Mouse (Mus musculus) embryonic facial prominence, embryonic 12.5 days (tissue): ENCODE data around the gene Cacybp. TPM values are rescaled to one million over a fixed set of nuclear protein-coding genes. Genes with fewer than 3 reads are reported as not detected.

ENCODE experiments used
- ATAC-seq: fragments of 200-750 bp; cut with Nextera tagmentation; 2 replicates; pipeline ENCODE4 v1.8.0; 2017; ENCODE audit not compliant: insufficient number of reproducible peaks, insufficient read depth, low FRiP score, low TSS enrichment
- H3K27ac ChIP-seq: fragments of 300-500 bp; sonication (generic); 2 replicates; pipeline ENCODE4 v1.5.1; 2016; ENCODE audit warnings: mild to moderate bottlenecking
- H3K27me3 ChIP-seq: fragments of 300-500 bp; sonication (generic); 2 replicates; pipeline ENCODE4 v1.6.1; 2016; ENCODE audit warnings: mild to moderate bottlenecking, moderate library complexity
- H3K36me3 ChIP-seq: fragments of 300-500 bp; sonication (generic); 2 replicates; pipeline ENCODE4 v1.6.1; 2016; ENCODE audit warnings: mild to moderate bottlenecking
- H3K4me1 ChIP-seq: fragments of 300-500 bp; sonication (generic); 2 replicates; pipeline ENCODE4 v1.6.1; 2016
- H3K4me2 ChIP-seq: fragments of 300-500 bp; sonication (generic); replicated peaks from 2 replicates; pipeline ENCODE4 v1.6.1; 2016; ENCODE audit warnings: mild to moderate bottlenecking, moderate library complexity
- H3K4me3 ChIP-seq: fragments of 300-500 bp; sonication (generic); 2 replicates; pipeline ENCODE4 v1.5.1; 2016; ENCODE audit warnings: mild to moderate bottlenecking
- H3K9ac ChIP-seq: fragments of 300-500 bp; sonication (generic); 2 replicates; pipeline ENCODE4 v1.6.1; 2016; ENCODE audit warnings: mild to moderate bottlenecking, moderate library complexity
- H3K9me3 ChIP-seq: fragments of 300-500 bp; sonication (generic); 2 replicates; pipeline ENCODE4 v1.6.1; 2016; ENCODE audit warnings: mild to moderate bottlenecking, moderate library complexity
- WGBS: fragments of 180-500 bp; shearing (Covaris S2); methylation state at CpG from one replicate; pipeline ENCODE4 v1.1.7; 2016; 5-methylcytosine and 5-hydroxymethylcytosine counted together
- polyA plus RNA-seq: library from polyadenylated mRNA; unstranded; fragments of >200 nt; fragmentation: Nextera tagmentation; extraction: Ambion mirVana; gene quantifications from 2 replicates; pipeline ENCODE4 v1.2.1, GENCODE M21; 2016

Gene Cacybp
- polyA plus RNA-seq, 1 experiment from 2014 or later, result 234 TPM

GRCm38 (mm10) chr1:160158190-160158589 is 54.5 kb downstream of the Cacybp start:
- no peak overlapping the region for H3K9ac ChIP-seq
- no peaks in the 10 kb centered on the region for H3K36me3 ChIP-seq
- no peaks in the 10 kb centered on the region for H3K9me3 ChIP-seq
- no peaks in the 10 kb centered on the region for H3K27me3 ChIP-seq
- H3K27ac ChIP-seq, result no peak overlapping the region
- no peaks in the 10 kb centered on the region for H3K4me1 ChIP-seq
- no peak for ATAC-seq
- no peak overlapping the region for H3K4me2 ChIP-seq
- WGBS, result 89% methylated on average over 2 of the region's 2 CpGs
- no peak overlapping the region for H3K4me3 ChIP-seq

DNA sequence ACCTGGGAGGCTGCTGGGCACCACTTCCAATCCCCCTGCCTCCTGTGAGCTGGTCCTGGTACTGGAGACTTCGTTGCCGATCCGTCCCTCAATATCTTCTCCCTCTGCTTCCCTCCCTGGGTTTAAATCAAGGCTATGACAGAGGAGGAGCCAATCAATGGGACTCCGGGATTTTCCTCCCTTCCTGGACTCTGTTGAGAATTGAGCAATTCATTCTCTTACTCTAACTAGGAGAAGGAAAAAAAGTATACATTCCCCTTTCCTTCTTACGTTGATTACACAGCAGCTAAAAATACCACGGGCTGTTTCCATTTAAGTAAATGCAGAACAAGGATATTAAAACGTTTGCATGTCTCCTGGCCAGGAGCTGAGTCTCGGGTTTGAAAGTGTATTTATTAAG is 59.2 kb downstream of the Cacybp start, which contains the start of gene Tnn:
Gene Tnn, minus strand, starts transcription at position 101 of the 400 bp plus-strand sequence.
- no peak within 1 kb of the TSS for H3K4me3 ChIP-seq
- H3K27ac ChIP-seq, result no peak within 1 kb of the TSS
- H3K36me3 ChIP-seq, result no peaks in the 10 kb centered on the region
- no peaks in the 10 kb centered on the region for H3K27me3 ChIP-seq
- no peaks in the 10 kb centered on the region for H3K9me3 ChIP-seq
- ATAC-seq, result no peak
- WGBS, result 47% methylated on average over 8 of the region's 8 CpGs
- H3K4me2 ChIP-seq, result no peak within 1 kb of the TSS
- H3K9ac ChIP-seq, result no peak within 1 kb of the TSS
- peaks cover 10% of the 10 kb centered on the region; the same call in 1 of the 2 replicates for H3K4me1 ChIP-seq

Other genes starting within 250 kb of the Cacybp start
- 4.7 and 5.0 TPM in 2 replicates for gene 4930523C07Rik, start 168.5 kb downstream of the Cacybp start, polyA plus RNA-seq
- 1.3 and 1.7 TPM in 2 replicates for gene Tnn, start 59.3 kb downstream of the Cacybp start, polyA plus RNA-seq
- gene Mrps14, start 17.7 kb downstream of the Cacybp start, polyA plus RNA-seq, result 232 and 233 TPM in 2 replicates